Mouse (Mus musculus) right cerebral cortex, postnatal 14 days (tissue): Measurements from ENCODE around the gene Camk2g.
A peak's percentile ranks its signal among the peaks of the same experiment; 100 is the strongest.

Experiments used
- DNase-seq: peaks from one replicate; pipeline ENCODE4 v3.0.0; 2022

Camk2g gene

GRCm38 (mm10) chr14:20784708-20785107 is 9.2 kb downstream of the Camk2g start:
- DNase-seq = no peak

GRCm38 (mm10) chr14:20783526-20783925 is 10.4 kb downstream of the Camk2g start:
- DNase-seq = no peak

- no peak for DNase-seq
Observed at GRCm38 (mm10) chr14:20782860-20783259, 11.0 kb downstream of the Camk2g start.

GRCm38 (mm10) chr14:20780217-20780616 is 13.7 kb downstream of the Camk2g start:
- no peak for DNase-seq

- no peak for DNase-seq
Observed at GRCm38 (mm10) chr14:20778496-20778895, 15.4 kb downstream of the Camk2g start.

- no peak for DNase-seq
Observed at GRCm38 (mm10) chr14:20775661-20776060, 18.2 kb downstream of the Camk2g start.

GRCm38 (mm10) chr14:20773410-20773809 is 20.5 kb downstream of the Camk2g start:
- no peak for DNase-seq

GRCm38 (mm10) chr14:20772808-20773207 is 21.1 kb downstream of the Camk2g start:
- DNase-seq = no peak

- no peak for DNase-seq
Observed at GRCm38 (mm10) chr14:20771941-20772340, 21.9 kb downstream of the Camk2g start.

- no peak for DNase-seq
Observed at GRCm38 (mm10) chr14:20768581-20768980, 25.3 kb downstream of the Camk2g start.

GRCm38 (mm10) chr14:20767936-20768335 is 26.0 kb downstream of the Camk2g start:
- DNase-seq = no peak

GRCm38 (mm10) chr14:20765642-20766258 is 28.1 kb downstream of the Camk2g start:
- DNase-seq = peak; percentile 92

- DNase-seq = no peak
Observed at GRCm38 (mm10) chr14:20764942-20765341, 28.9 kb downstream of the Camk2g start.

GRCm38 (mm10) chr14:20758768-20759435 is 35.0 kb downstream of the Camk2g start:
- DNase-seq = no peak

GRCm38 (mm10) chr14:20757370-20757907 is 36.4 kb downstream of the Camk2g start:
- no peak for DNase-seq

GRCm38 (mm10) chr14:20753792-20754191 is 40.1 kb downstream of the Camk2g start:
- DNase-seq = no peak

GRCm38 (mm10) chr14:20750503-20750902 is 43.4 kb downstream of the Camk2g start:
- no peak for DNase-seq

- DNase-seq = no peak
Observed at GRCm38 (mm10) chr14:20749494-20750051, 44.3 kb downstream of the Camk2g start.

- no peak for DNase-seq
Observed at GRCm38 (mm10) chr14:20748388-20748787, 45.5 kb downstream of the Camk2g start.

- DNase-seq = no peak
Observed at GRCm38 (mm10) chr14:20746935-20747334, 47.0 kb downstream of the Camk2g start.

- no peak for DNase-seq
Observed at GRCm38 (mm10) chr14:20743614-20744013, 50.3 kb downstream of the Camk2g start.

- DNase-seq = no peak
Observed at GRCm38 (mm10) chr14:20741301-20741700, 52.6 kb downstream of the Camk2g start.

GRCm38 (mm10) chr14:20738511-20738910 is 55.4 kb downstream of the Camk2g start:
- DNase-seq = no peak

GRCm38 (mm10) chr14:20737306-20737705 is 56.6 kb downstream of the Camk2g start:
- peak; percentile 49 for DNase-seq
